Comparison of ENCODE assay signal across 8 mouse cellular contexts in genomic region chr16:43463684-43464475, GRCm38 (mm10).
A peak's percentile ranks its signal among the peaks of the same experiment; 100 is the strongest.
DNase-seq lines count a peak whose midpoint lies in the region; ATAC-seq and TF ChIP-seq lines count a peak whose summit lies in the region.

No protein-coding gene starts in this region.

- no peak for TF ChIP-seq RAD21 in CH12.LX (IDR thresholded peaks at IDR 0.05; ENCODE audit: low read depth, low read length)

- WGBS in heart, embryonic 10.5 days = 76% methylated on average over 13 of the region's 13 CpGs
- WGBS in hindbrain, embryonic 13.5 days = 40% methylated on average over 13 of the region's 13 CpGs
- WGBS in stomach, postnatal 0 days = 60% methylated on average over 13 of the region's 13 CpGs

- TF ChIP-seq CTCF in CH12.LX (conservative IDR thresholded peaks at IDR 0.05 in 1 of 2, IDR thresholded peaks at IDR 0.05 in 1 of 2; ENCODE audit: low read depth in 2 of 2, low read length in 2 of 2) = no peak
- TF ChIP-seq CTCF in stomach, postnatal 0 days (IDR thresholded peaks at IDR 0.05; ENCODE audit: low read depth) = no peak

- no peaks in the 10 kb centered on the region for H3K9me3 ChIP-seq in heart, embryonic 10.5 days
- H3K9me3 ChIP-seq in CH12.LX (replicated peaks; ENCODE audit: low read length) = no peaks in the 10 kb centered on the region
- H3K9me3 ChIP-seq in hindbrain, embryonic 13.5 days = no peaks in the 10 kb centered on the region
- H3K9me3 ChIP-seq in stomach, postnatal 0 days (ENCODE audit: control insufficient read depth, low read length) = no peaks in the 10 kb centered on the region

- peaks cover 10% of the 10 kb centered on the region for H3K4me1 ChIP-seq in heart, embryonic 10.5 days
- peaks cover 15 to 67% of the 10 kb centered on the region in 2 experiments for H3K4me1 ChIP-seq in CH12.LX (ENCODE audit: control insufficient read depth in 1 of 2, insufficient read depth in 2 of 2)
- peaks cover 34% of the 10 kb centered on the region for H3K4me1 ChIP-seq in hindbrain, embryonic 13.5 days (replicated peaks)
- no peaks in the 10 kb centered on the region for H3K4me1 ChIP-seq in stomach, postnatal 0 days (replicated peaks; ENCODE audit: control insufficient read depth, insufficient read depth)

- no peak overlapping the region for H3K4me3 ChIP-seq in heart, embryonic 10.5 days
- peak overlapping the region; percentile 37 to 59 (median 58) for H3K4me3 ChIP-seq in CH12.LX (replicated peaks in 1 of 3; ENCODE audit: low read depth in 2 of 3, low read length in 2 of 3, poor library complexity in 1 of 3)
- no peak overlapping the region for H3K4me3 ChIP-seq in hindbrain, embryonic 13.5 days
- no peak overlapping the region for H3K4me3 ChIP-seq in stomach, postnatal 0 days (ENCODE audit: low read depth, low read length)

- no peaks in the 10 kb centered on the region for H3K27me3 ChIP-seq in heart, embryonic 10.5 days (ENCODE audit: insufficient read depth, poor library complexity, severe bottlenecking)
- H3K27me3 ChIP-seq in CH12.LX (replicated peaks) = no peaks in the 10 kb centered on the region
- H3K27me3 ChIP-seq in hindbrain, embryonic 13.5 days = no peaks in the 10 kb centered on the region
- H3K27me3 ChIP-seq in stomach, postnatal 0 days (ENCODE audit: control insufficient read depth, insufficient read depth, low read length) = no peaks in the 10 kb centered on the region

- no peak overlapping the region for H3K27ac ChIP-seq in heart, embryonic 10.5 days
- H3K27ac ChIP-seq in CH12.LX (ENCODE audit: insufficient read depth, low read depth) = peak overlapping the region; percentile 100
- H3K27ac ChIP-seq in hindbrain, embryonic 13.5 days = 0 out of 2 replicates have a peak overlapping the region, but pooled peaks have one; percentile 24
- 0 out of 2 replicates have a peak overlapping the region, but pooled peaks have one; percentile 49 for H3K27ac ChIP-seq in stomach, postnatal 0 days (replicated peaks)

- TF ChIP-seq POLR2A in CH12.LX (IDR thresholded peaks at IDR 0.05; ENCODE audit: low read depth, low read length) = peak; percentile 32; the same call in 1 of the 2 replicates

- peak; percentile 55 for ATAC-seq in hindbrain, embryonic 13.5 days (ENCODE audit: low FRiP score)
- ATAC-seq in stomach, postnatal 0 days (ENCODE audit: low FRiP score, low TSS enrichment) = 0 out of 2 replicates have a peak, but pooled peaks have one; percentile 60

- DNase-seq in heart, adult 11 months = peak; percentile 91
- DNase-seq in heart, embryonic 10.5 days (ENCODE audit: low spot score) = no peak
- peak; percentile 95 for DNase-seq in CH12.LX (ENCODE audit: extremely low read depth)
- DNase-seq in cerebellum, adult 8-10 months = peak; percentile 44
- DNase-seq in stomach, postnatal 0 days (ENCODE audit: low spot score) = no peak
- DNase-seq in thymus, adult 18-20 months = no peak
- DNase-seq in gastrocnemius, postnatal 4 days (ENCODE audit: low spot score in 2 of 2) = no peak

- TF ChIP-seq EP300 in CH12.LX (IDR thresholded peaks at IDR 0.05; ENCODE audit: low read length) = no peak
- TF ChIP-seq EP300 in stomach, postnatal 0 days (optimal IDR thresholded peaks at IDR 0.05) = no peak

- in situ Hi-C loops in CH12.LX (cut with MboI; ENCODE audit: low pct_ligation_motif_present, low pct_unique_long_range_greater_than_20kb, low sequenced_read_pairs) = no loop called here

- peaks cover 56% of the 10 kb centered on the region for H3K79me2 ChIP-seq in CH12.LX (replicated peaks; ENCODE audit: control insufficient read depth, extremely low read depth, insufficient read depth, poor library complexity, severe bottlenecking)

- peak overlapping the region; percentile 86 for H3K4me2 ChIP-seq in CH12.LX (ENCODE audit: insufficient read depth, low read depth, poor library complexity, severe bottlenecking)
- H3K4me2 ChIP-seq in hindbrain, embryonic 13.5 days = no peak overlapping the region
- H3K4me2 ChIP-seq in stomach, postnatal 0 days (replicated peaks; ENCODE audit: low read depth) = no peak overlapping the region

- no peaks in the 10 kb centered on the region for H3K36me3 ChIP-seq in heart, embryonic 10.5 days
- H3K36me3 ChIP-seq in CH12.LX (replicated peaks in 1 of 2; ENCODE audit: control insufficient read depth in 1 of 2, insufficient read depth in 1 of 2, low read length in 1 of 2) = peaks cover 5 to 24% of the 10 kb centered on the region in 2 experiments
- no peaks in the 10 kb centered on the region for H3K36me3 ChIP-seq in hindbrain, embryonic 13.5 days
- no peaks in the 10 kb centered on the region for H3K36me3 ChIP-seq in stomach, postnatal 0 days (ENCODE audit: control insufficient read depth, insufficient read depth, low read length)

- dilution Hi-C loops in CH12.LX (cut with MboI; ENCODE audit: extremely low pct_ligation_motif_present, extremely low pct_unique_long_range_greater_than_20kb, low sequenced_read_pairs) = no loop called here

- peak overlapping the region; percentile 64 for H3K9ac ChIP-seq in CH12.LX (ENCODE audit: insufficient read depth, low read depth)
- no peak overlapping the region for H3K9ac ChIP-seq in hindbrain, embryonic 13.5 days
- H3K9ac ChIP-seq in stomach, postnatal 0 days (ENCODE audit: low read length) = no peak overlapping the region

TF ChIP-seq in CH12.LX, 34 proteins besides CTCF, POLR2A, EP300 and RAD21:
- TF ChIP-seq BHLHE40 (IDR thresholded peaks at IDR 0.05; ENCODE audit: low read depth, low read length) (peak; percentile 5; the same call in 1 of the 2 replicates), POLR2AphosphoS2 (IDR thresholded peaks at IDR 0.05; ENCODE audit: low read depth, low read length) (no peak; the same call in 1 of the 2 replicates), SMC3 (IDR thresholded peaks at IDR 0.05; ENCODE audit: low read depth, low read length) (no peak), IRF4 (IDR thresholded peaks at IDR 0.05; ENCODE audit: low read depth, low read length) (peak; percentile 70; the same call in 1 of the 2 replicates), USF2 (conservative IDR thresholded peaks at IDR 0.05; ENCODE audit: low read depth, low read length) (no peak), ZNF384 (IDR thresholded peaks at IDR 0.05; ENCODE audit: low read depth, low read length) (no peak), MYC (IDR thresholded peaks at IDR 0.05; ENCODE audit: low read depth, low read length) (peak; percentile 78), HCFC1 (IDR thresholded peaks at IDR 0.05; ENCODE audit: low read depth, low read length) (0 out of 2 replicates have a peak, but pooled peaks have one; percentile 17), TCF12 (IDR thresholded peaks at IDR 0.05; ENCODE audit: low read depth, low read length) (peak; percentile 47; the same call in 1 of the 2 replicates), MAX (IDR thresholded peaks at IDR 0.05; ENCODE audit: low read length) (peak; percentile 77; the same call in 1 of the 2 replicates), CHD1 (IDR thresholded peaks at IDR 0.05; ENCODE audit: low read depth, low read length) (no peak; the same call in 1 of the 2 replicates), JUN (IDR thresholded peaks at IDR 0.05; ENCODE audit: insufficient read depth, low read depth, low read length) (peak; percentile 94), MAZ (IDR thresholded peaks at IDR 0.05; ENCODE audit: low read depth, low read length) (no peak), UBTF (IDR thresholded peaks at IDR 0.05; ENCODE audit: low read depth, low read length) (0 out of 2 replicates have a peak, but pooled peaks have one; percentile 8), GABPA (IDR thresholded peaks at IDR 0.05; ENCODE audit: insufficient replicate concordance, low read depth, low read length) (peak; percentile 15; the same call in 1 of the 2 replicates), JUND (conservative IDR thresholded peaks at IDR 0.05; ENCODE audit: low read depth, low read length) (peak; percentile 92), TBP (conservative IDR thresholded peaks at IDR 0.05; ENCODE audit: low read depth, low read length) (peak; percentile 80; the same call in 1 of the 2 replicates), RCOR1 (conservative IDR thresholded peaks at IDR 0.05; ENCODE audit: low read depth, low read length) (no peak), NELFE (IDR thresholded peaks at IDR 0.05; ENCODE audit: low read depth, low read length) (no peak), MAFK (IDR thresholded peaks at IDR 0.05; ENCODE audit: insufficient replicate concordance, low read length) (peak; percentile 97), SIN3A (IDR thresholded peaks at IDR 0.05; ENCODE audit: low read length) (no peak; the same call in 1 of the 2 replicates), ZKSCAN1 (IDR thresholded peaks at IDR 0.05; ENCODE audit: borderline replicate concordance, low read depth, low read length) (no peak), ETS1 (conservative IDR thresholded peaks at IDR 0.05; ENCODE audit: low read depth, low read length) (peak; percentile 91), E2F4 (IDR thresholded peaks at IDR 0.05; ENCODE audit: insufficient replicate concordance, low read depth, low read length) (no peak; the same call in 1 of the 2 replicates)
TF ChIP-seq in CH12.LX: peak in this region for 13.

Comparison
In these comparisons a context has a peak if more than half of its experiments do, and no peak if none do; other contexts are left out.
1. DNase-seq: peak in heart, adult 11 months (single experiment), CH12.LX (single experiment) and cerebellum, adult 8-10 months (single experiment); none in heart, embryonic 10.5 days (single experiment), stomach, postnatal 0 days (single experiment), thymus, adult 18-20 months (0 of 2) and gastrocnemius, postnatal 4 days (0 of 2).
2. H3K4me3 ChIP-seq: peak in CH12.LX (3 of 3); none in heart, embryonic 10.5 days (single experiment), hindbrain, embryonic 13.5 days (single experiment) and stomach, postnatal 0 days (single experiment).